Mouse (Mus musculus) C2C12 (cell line): Measurements from ENCODE around the gene Rogdi.

Experiments
- CTCF ChIP-seq: IDR thresholded peaks from one replicate; pipeline ENCODE4 v1.5.1; 2011; ENCODE audit not compliant: control insufficient read depth, insufficient read depth, insufficient read length
- FOSL1 ChIP-seq: IDR thresholded peaks from one replicate; pipeline ENCODE4 v1.8.0; 2011; ENCODE audit warnings: mild to moderate bottlenecking, low read length; ENCODE audit not compliant: poor library complexity, insufficient read depth, severe bottlenecking
- MYOD1 ChIP-seq: IDR thresholded peaks from one replicate; pipeline ENCODE4 v1.6.1; 2011; ENCODE audit warnings: low read depth; ENCODE audit not compliant: control insufficient read depth, insufficient read length
- MYOG ChIP-seq: IDR thresholded peaks from one replicate; pipeline ENCODE4 v1.6.1; 2011; ENCODE audit not compliant: control insufficient read depth, insufficient read length; ENCODE audit errors: extremely low read depth
- USF1 ChIP-seq: IDR thresholded peaks from one replicate; pipeline ENCODE4 v1.6.1; 2011; ENCODE audit warnings: low read depth, mild to moderate bottlenecking, control low read depth, moderate library complexity

- TF ChIP-seq CTCF (no peak), FOSL1 (no peak), MYOD1 (no peak), USF1 (no peak), MYOG (no peak)
Observed at GRCm38 (mm10) chr16:5049182-5049773, 35.9 kb upstream of the Rogdi start.
